Mouse (Mus musculus): ENCODE measurements around the gene Ergic2. TPM values are rescaled to one million over a fixed set of nuclear protein-coding genes. Genes with fewer than 3 reads are reported as not detected.

Ergic2 gene
- total RNA-seq, 2 experiments from 2014 or later, result 63.4 to 63.6 TPM

Other genes with a start within 250 kb of the Ergic2 start
- 10 to 100 TPM; 20.7 to 22.4 TPM for gene Far2, start 165.1 kb downstream of the Ergic2 start, total RNA-seq (2021)
- 10 to 100 TPM; 47.9 to 56.8 TPM for gene Tmtc1, start 232.0 kb upstream of the Ergic2 start, total RNA-seq (2021)

Measured in left cerebral cortex, postnatal 25 days (tissue).